Mouse (Mus musculus) kidney, postnatal 14 days (tissue): ENCODE results near the gene Gast.
"Not testable (repeated sequence)": the region's sequence is repeated elsewhere in the genome, so short reads cannot be mapped to it uniquely, and the experiment has no call there.

ENCODE experiments used
- DNase-seq: peaks from one replicate; pipeline ENCODE4 v3.0.0; 2022; ENCODE audit warnings: mixed read lengths

The Gast gene

DNA sequence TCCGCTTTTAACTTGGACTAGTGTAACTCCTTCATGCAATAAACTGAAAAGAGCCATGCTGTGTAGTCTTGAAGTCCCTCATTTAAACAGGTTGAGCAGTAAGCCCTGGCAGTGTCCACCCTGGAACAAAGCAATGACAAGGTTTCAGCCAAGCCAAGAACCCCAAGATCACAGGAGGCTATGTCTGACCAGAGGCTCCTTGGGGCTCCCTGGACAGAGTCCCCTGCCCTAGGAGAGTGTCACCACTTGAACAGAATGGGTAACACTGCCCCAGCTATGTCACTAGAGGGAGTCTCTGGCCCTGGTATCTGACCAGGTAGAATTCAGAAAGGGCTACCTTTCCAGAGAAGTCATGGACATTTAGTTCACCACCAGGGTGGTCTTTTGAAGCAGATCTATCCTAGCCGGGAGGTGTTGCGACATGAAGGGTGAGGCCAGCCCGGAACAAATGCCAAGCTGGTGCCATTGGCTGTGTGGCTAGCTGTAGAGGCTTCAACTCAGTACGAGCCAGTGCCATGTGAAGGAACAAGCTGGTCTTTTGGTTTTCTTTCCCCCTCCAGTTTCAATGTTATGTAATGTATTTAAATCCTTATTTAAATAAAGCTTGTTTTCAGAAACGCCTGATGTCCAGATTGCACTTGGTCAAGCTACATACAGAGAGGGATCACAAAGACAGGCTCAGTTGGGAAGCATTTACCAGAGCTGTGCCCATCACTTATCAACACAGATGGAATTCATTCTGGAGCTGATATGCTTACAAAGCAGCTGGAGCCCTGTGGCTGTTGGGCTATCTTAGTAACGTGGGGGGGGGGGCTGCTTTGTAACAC, 12.5 kb upstream of the Gast start:
- not testable (repeated sequence) for DNase-seq

DNA sequence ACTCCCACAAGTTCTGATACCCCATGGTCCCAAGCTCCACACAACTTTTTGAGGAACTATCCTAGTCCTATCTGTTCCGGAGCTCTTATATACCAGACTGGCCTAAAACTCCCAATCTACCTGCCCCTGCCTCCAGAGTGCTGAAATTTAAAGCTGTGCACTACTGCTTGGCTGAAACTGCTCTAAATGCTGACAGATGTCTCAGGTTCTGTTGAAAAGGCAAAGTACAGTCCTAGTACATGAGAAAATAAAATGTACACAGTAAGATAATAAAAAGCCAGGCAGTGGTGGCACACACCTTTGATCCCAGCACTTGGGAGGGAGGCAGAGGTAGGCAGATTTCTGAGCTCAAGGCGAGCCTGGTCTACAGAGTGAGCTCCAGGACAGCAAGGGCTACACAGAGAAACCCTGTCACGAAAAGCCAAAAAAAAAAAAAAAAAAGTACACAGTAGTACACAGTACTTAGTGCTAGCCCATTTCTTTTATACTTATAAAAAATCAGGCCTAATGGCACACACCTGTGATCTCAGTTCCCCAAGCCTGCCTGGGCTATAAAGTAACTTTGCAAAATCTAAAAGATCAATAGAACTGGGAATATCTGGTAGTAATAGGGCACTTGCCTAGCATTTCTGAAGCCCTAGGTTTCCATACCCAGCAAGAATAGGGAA, 11.5 kb upstream of the Gast start:
- DNase-seq = peak; percentile 19

DNA sequence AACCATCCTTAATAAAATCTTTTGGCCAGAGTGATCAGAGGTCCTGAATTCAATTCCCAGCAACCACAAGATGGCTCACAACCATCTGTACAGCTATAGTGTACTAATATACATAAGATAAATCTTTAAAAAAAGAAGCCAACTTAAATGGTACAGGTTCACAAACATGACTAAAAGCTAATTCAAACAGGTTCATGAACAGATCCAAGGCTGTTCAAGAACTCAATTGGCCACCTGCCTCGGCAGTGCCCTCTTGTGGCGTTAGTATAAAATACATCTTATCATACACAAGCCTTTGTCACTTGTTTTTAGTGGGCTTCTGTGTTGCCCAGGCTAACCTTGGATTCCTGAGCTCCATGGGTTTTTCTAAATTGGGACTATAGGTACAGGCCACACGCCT, 10.6 kb upstream of the Gast start:
- DNase-seq = peak; percentile 66

- no peak for DNase-seq
Measured at GRCm38 (mm10) chr11:100325062-100325629, 9.1 kb upstream of the Gast start.

GRCm38 (mm10) chr11:100327316-100327715, 6.9 kb upstream of the Gast start:
- no peak for DNase-seq

DNA sequence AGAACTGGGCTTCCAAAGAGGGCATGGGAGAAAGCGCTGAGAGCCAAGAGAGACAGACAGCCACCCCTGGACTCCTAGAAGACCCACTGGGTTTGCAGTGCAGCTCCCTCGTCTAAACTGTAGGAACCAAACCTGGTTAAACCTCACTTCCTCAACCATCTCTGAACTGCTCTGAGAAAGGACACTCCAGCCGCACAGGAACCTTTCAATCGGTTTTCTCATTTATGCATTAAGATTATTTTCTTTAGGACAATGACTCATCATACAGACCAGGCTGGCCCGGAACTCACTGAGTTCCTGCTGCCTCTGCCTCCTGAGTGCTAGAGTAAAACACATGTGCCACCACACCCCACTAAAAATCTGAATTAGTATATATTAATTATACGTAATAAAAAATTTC, 6.4 kb upstream of the Gast start:
- DNase-seq = no peak

- no peak for DNase-seq
Measured at GRCm38 (mm10) chr11:100330235-100330634, 4.0 kb upstream of the Gast start.

DNA sequence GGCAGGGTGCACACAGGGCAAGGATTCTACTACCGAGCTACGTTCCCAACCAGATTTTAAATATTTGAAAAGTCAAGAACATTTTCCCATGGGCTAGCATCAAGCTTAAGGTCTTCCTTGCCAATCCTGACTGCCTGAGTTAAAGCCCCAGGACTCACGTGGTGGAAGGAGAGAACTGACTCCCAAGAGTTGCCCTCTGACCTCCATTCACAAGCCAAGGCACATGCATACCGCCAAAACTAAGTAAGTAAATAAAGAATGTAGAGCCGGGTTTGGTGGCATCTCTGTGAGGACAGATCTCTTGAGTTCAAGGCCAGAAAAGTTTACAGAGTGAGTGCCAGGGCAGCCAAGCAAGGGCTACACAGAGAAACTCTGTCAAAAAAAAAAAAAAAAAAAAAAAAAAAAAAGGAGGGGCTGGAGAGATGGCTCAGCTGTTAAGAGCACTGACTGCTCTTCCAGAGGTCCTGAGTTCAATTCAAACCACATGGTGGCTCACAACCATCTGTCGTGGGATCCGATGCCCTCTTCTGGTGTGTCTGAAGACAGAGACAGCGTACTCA, 3.3 kb upstream of the Gast start:
- not testable (repeated sequence) for DNase-seq

- no peak for DNase-seq
Measured at GRCm38 (mm10) chr11:100332766-100333515, 1.3 kb upstream of the Gast start.

DNA sequence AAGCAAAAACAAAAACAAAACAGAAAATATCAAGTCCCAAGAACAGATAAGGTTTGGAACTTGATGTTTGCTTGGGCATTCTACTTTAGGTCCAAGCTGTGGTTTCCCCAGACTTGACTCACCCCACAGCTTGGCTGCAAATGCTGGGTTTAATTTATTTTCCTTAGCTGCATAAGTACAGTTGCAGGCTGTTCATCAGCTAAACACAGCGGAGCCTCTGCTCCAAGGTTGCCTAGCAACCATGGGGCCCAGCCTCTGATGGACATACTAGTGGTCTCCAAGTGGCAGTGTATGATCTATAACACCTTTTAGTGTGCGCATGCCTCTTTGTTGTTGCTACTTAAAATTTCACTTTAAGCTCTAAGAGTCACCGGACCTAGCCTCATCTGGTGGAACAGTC, 1.5 kb downstream of the Gast start:
- no peak for DNase-seq

- DNase-seq = no peak
Measured at GRCm38 (mm10) chr11:100344269-100344668, 10.1 kb downstream of the Gast start.

DNA sequence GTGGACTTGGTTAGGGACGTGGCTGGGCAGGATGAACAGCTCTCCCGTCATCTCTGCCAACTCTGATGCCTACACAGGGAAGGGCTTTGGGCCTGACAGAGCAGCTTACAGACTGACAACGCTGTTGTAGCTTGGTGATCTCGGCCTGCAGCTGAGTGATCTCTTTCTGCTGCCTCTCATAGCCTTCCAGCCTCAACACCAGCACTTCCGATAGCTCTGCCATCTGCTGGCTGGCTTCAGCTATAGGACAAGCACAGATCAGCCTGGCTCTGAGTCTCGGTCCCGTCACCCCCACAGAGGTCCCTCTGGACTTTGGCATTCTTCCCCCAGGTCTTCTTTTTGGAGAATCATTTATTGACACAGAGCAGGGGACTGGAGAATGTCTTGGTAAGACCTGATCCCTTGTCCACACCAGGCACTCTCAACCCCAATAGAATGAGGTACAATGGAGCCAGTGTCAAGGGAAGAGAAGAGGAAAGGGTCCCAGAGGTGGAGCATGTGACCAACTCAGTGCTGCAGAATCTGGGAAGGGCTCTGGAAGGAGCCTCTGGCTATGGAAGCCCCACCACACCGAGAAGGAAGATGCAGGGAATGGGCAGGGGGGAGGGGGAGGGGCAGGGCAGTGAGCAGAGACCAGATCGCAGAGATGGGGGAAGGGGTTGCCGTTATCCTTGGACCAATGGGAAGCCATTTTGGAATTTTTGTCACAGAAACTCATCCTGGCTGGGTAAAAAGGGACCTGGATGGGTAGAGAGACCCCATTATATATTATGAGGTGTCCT, 18.1 kb downstream of the Gast start:
- DNase-seq = peak; percentile 53

DNA sequence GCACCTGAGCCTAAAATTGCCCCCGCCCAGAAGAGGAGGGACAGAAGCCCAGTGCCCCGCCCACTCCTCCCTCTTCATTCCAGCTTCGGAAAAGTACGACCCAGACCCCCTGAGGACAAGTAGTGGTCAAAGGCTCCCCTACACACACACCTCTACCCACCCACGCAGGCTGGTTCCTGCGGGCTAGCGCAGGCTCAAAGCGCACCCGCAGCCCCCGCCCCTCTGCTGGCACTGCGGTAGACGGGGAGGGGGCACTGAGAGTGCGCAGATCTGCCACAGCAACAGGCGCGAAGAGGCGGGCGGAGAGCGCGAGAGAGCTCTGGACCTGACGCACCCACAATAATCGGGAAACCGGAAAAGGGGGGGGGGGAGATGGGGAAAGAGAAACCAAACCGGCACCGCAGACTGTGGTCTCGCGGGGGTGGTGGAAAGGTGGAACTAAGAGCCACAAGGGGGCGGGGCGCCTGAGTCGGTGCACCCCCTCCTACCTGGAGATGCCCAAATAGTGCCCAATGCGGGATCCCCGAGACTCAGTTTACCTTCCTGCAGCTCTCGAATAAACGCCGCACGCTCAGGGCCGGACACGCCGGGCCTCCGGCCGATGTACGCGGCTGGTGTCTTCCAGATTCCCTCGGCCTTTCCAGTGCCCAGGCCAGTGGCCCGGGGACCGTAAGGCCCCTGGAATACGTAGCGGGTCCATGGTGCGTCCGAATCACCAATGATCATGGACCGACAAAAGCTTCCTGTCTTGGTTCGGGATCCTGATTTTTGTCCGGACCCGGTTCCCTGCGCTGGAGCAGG, 21.1 kb downstream of the Gast start:
- peak; percentile 59 for DNase-seq

DNA sequence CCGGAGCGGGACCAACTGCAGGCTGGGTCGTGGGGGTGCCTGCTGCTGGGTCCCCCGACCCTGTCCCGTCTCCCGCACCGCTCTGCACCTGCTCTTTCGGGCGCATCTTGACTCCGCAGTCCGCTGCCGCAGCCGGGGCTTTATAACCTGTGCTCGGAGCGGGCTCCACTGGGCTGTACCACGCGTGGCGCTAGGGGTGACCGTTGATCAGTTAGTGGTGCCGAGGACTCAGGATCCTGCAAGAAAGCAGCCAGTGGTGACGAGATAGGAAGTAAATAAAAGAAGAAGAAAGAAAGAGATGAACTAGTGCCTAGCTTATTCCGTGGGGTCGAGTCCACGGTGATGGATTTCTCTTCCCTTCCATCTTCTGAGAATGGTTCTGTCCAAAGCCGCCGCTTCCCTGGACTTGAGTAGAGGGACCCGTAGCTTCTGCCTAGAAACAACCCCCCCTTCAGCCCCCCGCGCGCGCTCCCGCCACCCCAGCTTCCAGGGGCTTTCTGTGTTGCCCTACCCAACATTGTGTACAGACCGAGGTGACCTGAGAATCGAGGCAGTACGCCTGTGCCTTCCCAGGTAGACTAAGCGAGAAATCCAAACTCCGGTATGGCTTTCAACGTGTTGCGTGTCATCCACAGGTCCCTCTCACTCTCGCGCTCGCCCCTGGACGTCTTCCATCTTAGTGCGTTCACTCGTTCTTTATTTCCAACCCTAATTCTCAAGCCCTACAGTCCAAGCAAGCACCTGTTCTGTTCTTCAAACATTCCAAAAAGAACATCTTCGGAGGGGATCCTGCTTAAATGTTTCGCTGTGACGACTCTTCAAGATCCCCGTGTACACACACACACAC, 22.0 kb downstream of the Gast start, which contains the start of gene Hap1:
Hap1 (minus strand) TSS at position 157 of the 847 bp plus-strand sequence.
- DNase-seq = peak; percentile 79

DNA sequence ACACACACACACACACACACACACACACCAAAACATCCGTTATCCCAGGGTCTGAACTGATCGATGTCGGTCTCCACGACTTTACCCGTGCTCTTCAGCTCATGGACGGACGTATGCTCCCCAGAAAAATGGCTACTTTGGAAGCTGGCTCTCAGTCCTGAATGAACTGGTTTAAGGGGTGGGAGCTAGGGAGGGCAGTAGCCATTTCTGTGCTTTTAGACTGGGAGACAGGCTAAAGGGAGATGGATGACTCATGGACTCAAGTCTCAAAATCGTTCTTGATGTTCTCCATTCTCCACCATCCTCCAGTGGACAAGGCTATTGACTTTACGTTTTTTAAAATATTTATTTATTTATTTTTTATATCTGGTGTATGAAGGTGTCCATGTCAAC, 22.6 kb downstream of the Gast start:
- no peak for DNase-seq

GRCm38 (mm10) chr11:100357408-100357807, 23.2 kb downstream of the Gast start:
- no peak for DNase-seq

GRCm38 (mm10) chr11:100360175-100360574, 26.0 kb downstream of the Gast start:
- no peak for DNase-seq

- not testable (repeated sequence) for DNase-seq
Measured at GRCm38 (mm10) chr11:100361059-100361458, 26.9 kb downstream of the Gast start.

- DNase-seq = peak; percentile 80
Measured at GRCm38 (mm10) chr11:100362209-100362978, 28.2 kb downstream of the Gast start.
